Mouse (Mus musculus) heart, embryonic 16.5 days (tissue): ENCODE data around the gene Irak2. TPM values are rescaled to one million over a fixed set of nuclear protein-coding genes. Genes with fewer than 3 reads are reported as not detected.
A peak's percentile ranks its signal among the peaks of the same experiment; 100 is the strongest.
"Not testable (repeated sequence)": the region's sequence is repeated elsewhere in the genome, so short reads cannot be mapped to it uniquely, and the experiment has no call there.

ENCODE experiments used
- ATAC-seq: fragments of 200-750 bp; cut with Nextera tagmentation; replicated peaks from 2 replicates; pipeline ENCODE4 v1.8.0; 2017; ENCODE audit warnings: moderate number of reproducible peaks; ENCODE audit not compliant: insufficient read depth, low FRiP score; ENCODE audit errors: extremely low read depth
- H3K27ac ChIP-seq: fragments of 300-500 bp; sonication (generic); 2 replicates; pipeline ENCODE4 v1.5.1; 2014; ENCODE audit warnings: mild to moderate bottlenecking, low read length, control low read depth, moderate library complexity
- H3K27me3 ChIP-seq: fragments of 300-500 bp; sonication (generic); 2 replicates; pipeline ENCODE4 v1.6.1; 2014; ENCODE audit warnings: low read length, mixed read lengths; ENCODE audit not compliant: control insufficient read depth, insufficient read depth
- H3K36me3 ChIP-seq: fragments of 300-500 bp; sonication (generic); 2 replicates; pipeline ENCODE4 v1.6.1; 2014; ENCODE audit not compliant: control insufficient read depth, insufficient read depth
- H3K4me1 ChIP-seq: fragments of 300-500 bp; sonication (generic); 2 replicates; pipeline ENCODE4 v1.6.1; 2014; ENCODE audit warnings: low read length, mixed read lengths; ENCODE audit not compliant: control insufficient read depth, insufficient read depth
- H3K4me2 ChIP-seq: fragments of 300-500 bp; sonication (generic); 2 replicates; pipeline ENCODE4 v1.6.1; 2014; ENCODE audit warnings: low read depth, mild to moderate bottlenecking, control low read depth, low read length
- H3K4me3 ChIP-seq: fragments of 300-500 bp; sonication (generic); 2 replicates; pipeline ENCODE4 v1.5.1; 2014; ENCODE audit warnings: mild to moderate bottlenecking, control low read depth, low read length
- H3K9ac ChIP-seq: fragments of 300-500 bp; sonication (generic); 2 replicates; pipeline ENCODE4 v1.6.1; 2014; ENCODE audit warnings: low read length, control low read depth
- H3K9me3 ChIP-seq: fragments of 300-500 bp; sonication (generic); replicated peaks from 2 replicates; pipeline ENCODE4 v1.6.1; 2016; ENCODE audit warnings: low read length; ENCODE audit not compliant: control insufficient read depth
- WGBS: fragments of 180-500 bp; shearing (Covaris S2); extraction: QIAGEN DNeasy Blood & Tissue Kit; methylation state at CpG from one replicate; pipeline ENCODE4 v1.1.7; 2014; 5-methylcytosine and 5-hydroxymethylcytosine counted together
- polyA plus RNA-seq: library from polyadenylated mRNA; unstranded; fragments of >200 nt; fragmentation: Nextera tagmentation; extraction: Ambion mirVana; gene quantifications from 2 replicates; pipeline ENCODE4 v1.2.1, GENCODE M21; 2015

Gene Irak2
- polyA plus RNA-seq, 1 experiment from 2014 or later: 5.0 TPM

- peak within 1 kb of the TSS; percentile 98 for H3K4me3 ChIP-seq
- H3K9me3 ChIP-seq: no peaks in the 10 kb centered on the region
- peak; percentile 99 for ATAC-seq
- peaks cover 23% of the 10 kb centered on the region for H3K4me1 ChIP-seq
- H3K27ac ChIP-seq: peak within 1 kb of the TSS; percentile 94
- H3K4me2 ChIP-seq: peak within 1 kb of the TSS; percentile 85
- under 1% methylated on average over 58 of the region's 58 CpGs for WGBS
- H3K9ac ChIP-seq: peak within 1 kb of the TSS; percentile 94
- no peaks in the 10 kb centered on the region for H3K27me3 ChIP-seq
- H3K36me3 ChIP-seq: peaks cover 6% of the 10 kb centered on the region
These were observed 58.4 kb downstream of the Irak2 start, which contains the start of gene Tatdn2 for GRCm38 (mm10) chr6:113696582-113697221. Gene Tatdn2 (plus strand): TSS chr6:113697050.

- H3K27ac ChIP-seq: peak overlapping the region; percentile 92
- under 1% methylated on average over 88 of the region's 113 CpGs for WGBS
- H3K4me3 ChIP-seq: peak overlapping the region; percentile 98
- H3K36me3 ChIP-seq: peaks cover 12% of the 10 kb centered on the region
- peaks cover 23% of the 10 kb centered on the region for H3K4me1 ChIP-seq
- peak overlapping the region; percentile 94 for H3K9ac ChIP-seq
- peak; percentile 43 for ATAC-seq
- peak overlapping the region; percentile 85 for H3K4me2 ChIP-seq
- H3K9me3 ChIP-seq: no peaks in the 10 kb centered on the region
- no peaks in the 10 kb centered on the region for H3K27me3 ChIP-seq
These were observed 59.2 kb downstream of the Irak2 start for GRCm38 (mm10) chr6:113697222-113698205.

- 85% methylated on average over 3 of the region's 3 CpGs for whole genome bisulfite sequencing
- no peak for ATAC-seq
- H3K4me1 ChIP-seq: no peaks in the 10 kb centered on the region; the same call in 1 of the 2 replicates
- peaks cover 76% of the 10 kb centered on the region for H3K36me3 ChIP-seq
- H3K27ac ChIP-seq: no peak overlapping the region
- H3K9ac ChIP-seq: no peak overlapping the region
- no peak overlapping the region for H3K4me2 ChIP-seq
- no peaks in the 10 kb centered on the region for H3K9me3 ChIP-seq
- no peaks in the 10 kb centered on the region for H3K27me3 ChIP-seq
- H3K4me3 ChIP-seq: no peak overlapping the region
These were observed 74.5 kb downstream of the Irak2 start for GRCm38 (mm10) chr6:113712718-113713117.

- not testable (repeated sequence) for ATAC-seq, H3K27ac ChIP-seq, H3K9me3 ChIP-seq, H3K4me3 ChIP-seq, H3K27me3 ChIP-seq, H3K4me1 ChIP-seq, H3K4me2 ChIP-seq, H3K9ac ChIP-seq
- peaks cover 70% of the 10 kb centered on the region for H3K36me3 ChIP-seq
- WGBS: 88% methylated on average over 5 of the region's 5 CpGs
These were observed 75.1 kb downstream of the Irak2 start for GRCm38 (mm10) chr6:113713389-113713788.

- H3K27ac ChIP-seq: no peak overlapping the region
- H3K4me2 ChIP-seq: no peak overlapping the region
- 91% methylated on average over 2 of the region's 2 CpGs for WGBS
- no peaks in the 10 kb centered on the region; the same call in 1 of the 2 replicates for H3K4me1 ChIP-seq
- no peak overlapping the region for H3K9ac ChIP-seq
- H3K36me3 ChIP-seq: peaks cover 66% of the 10 kb centered on the region
- H3K9me3 ChIP-seq: no peaks in the 10 kb centered on the region
- no peak for ATAC-seq
- H3K4me3 ChIP-seq: no peak overlapping the region
- H3K27me3 ChIP-seq: no peaks in the 10 kb centered on the region
These were observed 76.0 kb downstream of the Irak2 start for GRCm38 (mm10) chr6:113714276-113714675.

- Histone ChIP-seq H3K36me3 (peaks cover 66% of the 10 kb centered on the region), H3K9ac (no peak overlapping the region), H3K27ac (no peak overlapping the region), H3K4me3 (no peak overlapping the region), H3K9me3 (no peaks in the 10 kb centered on the region), H3K4me1 (no peaks in the 10 kb centered on the region; the same call in 1 of the 2 replicates), H3K4me2 (no peak overlapping the region), H3K27me3 (no peaks in the 10 kb centered on the region)
- WGBS: 83% methylated on average over 1 of the region's 1 CpGs
- no peak for ATAC-seq
These were observed 76.5 kb downstream of the Irak2 start for GRCm38 (mm10) chr6:113714797-113715196.

GRCm38 (mm10) chr6:113717541-113717940, 79.3 kb downstream of the Irak2 start:
- Histone ChIP-seq H3K27me3 (no peaks in the 10 kb centered on the region), H3K36me3 (peaks cover 47% of the 10 kb centered on the region), H3K4me3 (no peak overlapping the region), H3K9me3 (no peaks in the 10 kb centered on the region), H3K9ac (no peak overlapping the region), H3K27ac (no peak overlapping the region), H3K4me2 (no peak overlapping the region), H3K4me1 (no peaks in the 10 kb centered on the region; the same call in 1 of the 2 replicates)
- WGBS: 93% methylated on average over 3 of the region's 3 CpGs
- no peak for ATAC-seq

GRCm38 (mm10) chr6:113719878-113720277, 81.6 kb downstream of the Irak2 start, which contains the start of gene Ghrl:
Gene Ghrl (minus strand): TSS chr6:113719880.
- H3K9me3 ChIP-seq: no peaks in the 10 kb centered on the region
- H3K4me2 ChIP-seq: no peak within 1 kb of the TSS
- H3K9ac ChIP-seq: no peak within 1 kb of the TSS
- no peak within 1 kb of the TSS for H3K27ac ChIP-seq
- no peak within 1 kb of the TSS for H3K4me3 ChIP-seq
- no peaks in the 10 kb centered on the region for H3K27me3 ChIP-seq
- no peaks in the 10 kb centered on the region for H3K4me1 ChIP-seq
- WGBS: 84% methylated on average over 3 of the region's 3 CpGs
- ATAC-seq: no peak
- peaks cover 35% of the 10 kb centered on the region for H3K36me3 ChIP-seq

- no peaks in the 10 kb centered on the region for H3K27me3 ChIP-seq
- H3K36me3 ChIP-seq: peaks cover 28% of the 10 kb centered on the region
- no peak overlapping the region for H3K4me2 ChIP-seq
- no peak for ATAC-seq
- no peaks in the 10 kb centered on the region for H3K9me3 ChIP-seq
- no peak overlapping the region for H3K9ac ChIP-seq
- H3K4me1 ChIP-seq: no peaks in the 10 kb centered on the region
- H3K27ac ChIP-seq: no peak overlapping the region
- 79% methylated on average over 4 of the region's 4 CpGs for WGBS
- H3K4me3 ChIP-seq: no peak overlapping the region
These were observed 82.8 kb downstream of the Irak2 start for GRCm38 (mm10) chr6:113721061-113721460.
